In the genomic region with DNA sequence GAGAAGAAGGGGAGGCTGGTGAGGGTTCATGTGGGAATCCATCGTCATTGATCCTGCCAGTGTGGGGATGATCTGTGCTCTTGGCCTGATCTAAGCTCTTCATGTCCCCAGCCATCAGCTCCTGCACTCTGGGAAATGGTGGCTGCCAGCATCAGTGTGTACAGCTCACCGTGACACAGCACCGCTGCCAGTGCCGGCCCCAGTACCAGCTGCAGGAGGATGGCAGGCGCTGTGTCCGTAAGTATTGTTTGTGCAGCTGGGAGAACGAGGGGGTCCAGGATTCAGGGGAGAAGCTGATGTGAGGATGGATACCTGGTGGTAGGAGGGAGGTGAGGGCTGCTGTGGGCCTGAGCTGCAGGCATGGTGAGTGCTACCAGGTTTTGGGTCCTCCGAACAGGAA, we compare ENCODE assay signal across 18 mouse cellular contexts. TPM values are rescaled to one million over a fixed set of nuclear protein-coding genes. Genes with fewer than 3 reads are reported as not detected.
DNase-seq lines count a peak whose midpoint lies in the region; ATAC-seq lines count a peak whose summit lies in the region.
"Had no signal": no experiment of that assay in that cellular context is flagged by ENCODE, and none has a peak within 500 bp of the region (broad histone marks: within the 10 kb centered on the region; RNA-seq: fewer than 3 reads in every experiment).

No protein-coding gene starts in this region.

- WGBS in neural tube, embryonic 12.5 days: 60% methylated on average over 8 of the region's 8 CpGs
- 59% methylated on average over 8 of the region's 8 CpGs for WGBS in hindbrain, embryonic 13.5 days
- 65% methylated on average over 8 of the region's 8 CpGs for WGBS in midbrain, embryonic 11.5 days
- WGBS in neural tube, embryonic 15.5 days: 55% methylated on average over 8 of the region's 8 CpGs

- no peak for DNase-seq in neural tube, embryonic 10.5 days (ENCODE audit: extremely low spot score, low spot score)
- DNase-seq in midbrain, embryonic 11.5 days (ENCODE audit: low spot score, missing footprints): peak; percentile 82
- no peak for DNase-seq in gastrocnemius, adult 8-10 months (ENCODE audit: low spot score in 2 of 2)
- no peak for DNase-seq in cerebellum, postnatal 4 days (ENCODE audit: low spot score in 2 of 2)
- DNase-seq in heart, postnatal 25 days (ENCODE audit: low spot score): no peak
- DNase-seq: adrenal gland, postnatal 25 days; B cell, adult 2 months; cerebellum, adult 8-10 months; gastrocnemius, postnatal 14 days; kidney, adult 9 months; kidney, postnatal 4 days; lung, adult 2 months; retina, postnatal 1 day had no signal

- peaks cover 22% of the 10 kb centered on the region for H3K4me1 ChIP-seq in neural tube, embryonic 12.5 days
- peaks cover 36% of the 10 kb centered on the region for H3K4me1 ChIP-seq in hindbrain, embryonic 13.5 days (replicated peaks)
- H3K4me1 ChIP-seq in midbrain, embryonic 11.5 days (ENCODE audit: control insufficient read depth, insufficient read depth, low read length): peaks cover 8% of the 10 kb centered on the region
- H3K4me1 ChIP-seq in neural tube, embryonic 15.5 days: peaks cover 33% of the 10 kb centered on the region

- H3K4me2 ChIP-seq in neural tube, embryonic 12.5 days (replicated peaks): no peak overlapping the region
- peak overlapping the region; percentile 20 for H3K4me2 ChIP-seq in hindbrain, embryonic 13.5 days
- no peak overlapping the region for H3K4me2 ChIP-seq in midbrain, embryonic 11.5 days
- H3K4me2 ChIP-seq in neural tube, embryonic 15.5 days: peak overlapping the region; percentile 17; the same call in 1 of the 2 replicates

- H3K27ac ChIP-seq in neural tube, embryonic 12.5 days: peak overlapping the region; percentile 32; the same call in 1 of the 2 replicates
- H3K27ac ChIP-seq in hindbrain, embryonic 13.5 days: 0 out of 2 replicates have a peak overlapping the region, but pooled peaks have one; percentile 27
- H3K27ac ChIP-seq in midbrain, embryonic 11.5 days (ENCODE audit: low read depth, low read length): no peak overlapping the region
- no peak overlapping the region for H3K27ac ChIP-seq in neural tube, embryonic 15.5 days (replicated peaks)
- H3K27ac ChIP-seq: macrophage had no signal

- H3K9ac ChIP-seq in neural tube, embryonic 12.5 days: peak overlapping the region; percentile 8; the same call in 1 of the 2 replicates
- no peak overlapping the region for H3K9ac ChIP-seq in hindbrain, embryonic 13.5 days
- H3K9ac ChIP-seq in midbrain, embryonic 11.5 days (ENCODE audit: low read length): no peak overlapping the region; the same call in 1 of the 2 replicates
- 0 out of 2 replicates have a peak overlapping the region, but pooled peaks have one; percentile 17 for H3K9ac ChIP-seq in neural tube, embryonic 15.5 days (replicated peaks)

- H3K9me3 ChIP-seq in neural tube, embryonic 12.5 days: no peaks in the 10 kb centered on the region
- no peaks in the 10 kb centered on the region for H3K9me3 ChIP-seq in hindbrain, embryonic 13.5 days
- no peaks in the 10 kb centered on the region for H3K9me3 ChIP-seq in midbrain, embryonic 11.5 days (ENCODE audit: control insufficient read depth, low read length)
- H3K9me3 ChIP-seq in neural tube, embryonic 15.5 days (replicated peaks): no peaks in the 10 kb centered on the region

- no peak overlapping the region for H3K4me3 ChIP-seq in neural tube, embryonic 12.5 days
- H3K4me3 ChIP-seq in hindbrain, embryonic 13.5 days: no peak overlapping the region
- H3K4me3 ChIP-seq in midbrain, embryonic 11.5 days (ENCODE audit: low read depth, low read length): no peak overlapping the region
- H3K4me3 ChIP-seq in neural tube, embryonic 15.5 days (replicated peaks): no peak overlapping the region

- no peaks in the 10 kb centered on the region for H3K36me3 ChIP-seq in neural tube, embryonic 12.5 days
- no peaks in the 10 kb centered on the region for H3K36me3 ChIP-seq in hindbrain, embryonic 13.5 days
- H3K36me3 ChIP-seq in midbrain, embryonic 11.5 days (ENCODE audit: control insufficient read depth, insufficient read depth, low read length): no peaks in the 10 kb centered on the region
- H3K36me3 ChIP-seq in neural tube, embryonic 15.5 days: no peaks in the 10 kb centered on the region

- no peak for ATAC-seq in neural tube, embryonic 12.5 days (ENCODE audit: low FRiP score, low read depth)
- no peak for ATAC-seq in hindbrain, embryonic 13.5 days (ENCODE audit: low FRiP score)
- no peak for ATAC-seq in midbrain, embryonic 11.5 days (ENCODE audit: low FRiP score)
- ATAC-seq in neural tube, embryonic 15.5 days (ENCODE audit: low FRiP score): no peak
- ATAC-seq: inflammation-experienced regulatory T-cells, adult 6 months had no signal

- intact Hi-C loops in heart, postnatal 25 days (cut with DNase I): loop anchor here (5.0 kb wide), 1 partner anchor 42 kb away; no protein-coding TSS in a partner anchor

- H3K27me3 ChIP-seq in neural tube, embryonic 12.5 days (replicated peaks): no peaks in the 10 kb centered on the region
- no peaks in the 10 kb centered on the region for H3K27me3 ChIP-seq in hindbrain, embryonic 13.5 days
- H3K27me3 ChIP-seq in midbrain, embryonic 11.5 days (ENCODE audit: control insufficient read depth, insufficient read depth, low read length): no peaks in the 10 kb centered on the region
- no peaks in the 10 kb centered on the region for H3K27me3 ChIP-seq in neural tube, embryonic 15.5 days (replicated peaks)

RNA-seq across cellular contexts. Expression of a gene that starts 52.2 kb away (rescaled TPM):
- polyA plus RNA-seq in neural tube, embryonic 12.5 days (2016; fragmentation: Nextera tagmentation; extraction: Ambion mirVana): 1.8 TPM in 2 replicates
- 0.88 and 1.2 TPM in 2 replicates for polyA plus RNA-seq in hindbrain, embryonic 13.5 days (2015; fragmentation: Nextera tagmentation; extraction: Ambion mirVana)
- polyA plus RNA-seq in midbrain, embryonic 11.5 days (2014; fragmentation: Nextera tagmentation; extraction: Ambion mirVana): 0.45 and 0.81 TPM in 2 replicates
- 0.91 and 9.6 TPM in 2 replicates for polyA plus RNA-seq in neural tube, embryonic 15.5 days (2015; fragmentation: Nextera tagmentation; extraction: Ambion mirVana)
- total RNA-seq in gastrocnemius, adult 8-10 months (2022): under 1 TPM in 3 of 4 experiments, not detected in 1; 0.15 to 0.67 (median 0.17) TPM
- total RNA-seq in heart, postnatal 25 days (2021): under 1 TPM; 0.36 to 0.62 TPM
- polyA plus RNA-seq: macrophage had no signal

Comparison
In these comparisons a context has a peak if more than half of its experiments do, and no peak if none do; other contexts are left out.
1. H3K27ac ChIP-seq: peak in neural tube, embryonic 12.5 days (single experiment) and hindbrain, embryonic 13.5 days (single experiment); none in midbrain, embryonic 11.5 days (single experiment) and neural tube, embryonic 15.5 days (single experiment).
2. H3K4me2 ChIP-seq: peak in hindbrain, embryonic 13.5 days (single experiment) and neural tube, embryonic 15.5 days (single experiment); none in neural tube, embryonic 12.5 days (single experiment) and midbrain, embryonic 11.5 days (single experiment).
3. H3K9ac ChIP-seq: peak in neural tube, embryonic 12.5 days (single experiment) and neural tube, embryonic 15.5 days (single experiment); none in hindbrain, embryonic 13.5 days (single experiment) and midbrain, embryonic 11.5 days (single experiment).